Mouse (Mus musculus) cortical plate, adult 2 months (tissue): Measurements from ENCODE around the gene Helb. TPM values are rescaled to one million over a fixed set of nuclear protein-coding genes. Genes with fewer than 3 reads are reported as not detected.

Experiments
- H3K27ac ChIP-seq: fragments of 200-500 bp; 2 replicates; pipeline ENCODE4 v1.5.1; 2012; ENCODE audit warnings: low read length, control low read depth, inconsistent platforms; ENCODE audit not compliant: insufficient read depth
- H3K4me1 ChIP-seq: fragments of 200-500 bp; 2 replicates; pipeline ENCODE4 v1.6.1; 2011; ENCODE audit warnings: low read length; ENCODE audit not compliant: control insufficient read depth, insufficient read depth
- H3K4me3 ChIP-seq: fragments of 200-500 bp; 2 replicates; pipeline ENCODE4 v1.5.1; 2011; ENCODE audit warnings: mild to moderate bottlenecking, low read length, control low read depth; ENCODE audit not compliant: insufficient read depth
- CTCF ChIP-seq: fragments of 200-500 bp; IDR thresholded peaks from 2 replicates; pipeline ENCODE4 v1.5.1; 2011; ENCODE audit warnings: mild to moderate bottlenecking, control low read depth, low read length; ENCODE audit not compliant: insufficient read depth; ENCODE audit errors: extremely low read depth
- POLR2A ChIP-seq: fragments of 200-500 bp; IDR thresholded peaks from 2 replicates; pipeline ENCODE4 v1.6.1; 2011; ENCODE audit warnings: mild to moderate bottlenecking, low read length, control low read depth; ENCODE audit not compliant: insufficient read depth; ENCODE audit errors: extremely low read depth
- polyA plus RNA-seq: library from polyadenylated mRNA; depleted of rRNA; stranded (reverse); fragments of >200 nt; gene quantifications from 2 replicates; pipeline ENCODE4 v1.2.3, GENCODE M21; 2012; rRNA removed

Gene Helb
- polyA plus RNA-seq, 1 experiment: 6.2 TPM

- TF ChIP-seq CTCF: no peak
- TF ChIP-seq POLR2A: no peak
- no peak overlapping the region for H3K4me3 ChIP-seq
- 0 out of 2 replicates have a peak, but pooled peaks cover 1% of the 10 kb centered on the region for H3K4me1 ChIP-seq
- no peak overlapping the region for H3K27ac ChIP-seq
Measured at GRCm38 (mm10) chr10:120038194-120038593, 74.6 kb downstream of the Helb start.

GRCm38 (mm10) chr10:120035824-120036223 is 77.0 kb downstream of the Helb start:
- Histone ChIP-seq H3K4me3 (no peak overlapping the region), H3K27ac (no peak overlapping the region), H3K4me1 (0 out of 2 replicates have a peak, but pooled peaks cover 1% of the 10 kb centered on the region)
- no peak for TF ChIP-seq POLR2A
- no peak for TF ChIP-seq CTCF

GRCm38 (mm10) chr10:120035211-120035733 is 77.5 kb downstream of the Helb start:
- no peak overlapping the region for H3K4me3 ChIP-seq
- H3K27ac ChIP-seq: no peak overlapping the region
- 0 out of 2 replicates have a peak, but pooled peaks cover 1% of the 10 kb centered on the region for H3K4me1 ChIP-seq
- TF ChIP-seq CTCF (no peak), POLR2A (no peak)

GRCm38 (mm10) chr10:120033866-120034265 is 78.9 kb downstream of the Helb start:
- no peak for TF ChIP-seq POLR2A
- no peak for TF ChIP-seq CTCF
- no peak overlapping the region for H3K4me3 ChIP-seq
- H3K4me1 ChIP-seq: 0 out of 2 replicates have a peak, but pooled peaks cover 1% of the 10 kb centered on the region
- no peak overlapping the region for H3K27ac ChIP-seq

Other genes starting within 250 kb of the Helb start
- gene Tmbim4, start 88.6 kb upstream of the Helb start, polyA plus RNA-seq: 96.7 and 102 TPM in 2 replicates
- 0.74 and 0.90 TPM in 2 replicates for gene Irak3, start 89.1 kb upstream of the Helb start, polyA plus RNA-seq
- 41.3 and 43.6 TPM in 2 replicates for gene Llph, start 114.1 kb upstream of the Helb start, polyA plus RNA-seq